Mouse (Mus musculus): Measurements from ENCODE around the gene Atg9a. TPM values are rescaled to one million over a fixed set of nuclear protein-coding genes. Genes with fewer than 3 reads are reported as not detected.

Gene Atg9a
- polyA plus RNA-seq, 1 experiment, result 529 TPM

- no peak overlapping the region for H3K27ac ChIP-seq (ENCODE audit: control insufficient read depth, insufficient read depth, low read depth, low read length)
- H3K4me1 ChIP-seq (ENCODE audit: control insufficient read depth, insufficient read depth, low read length), result peaks cover 4% of the 10 kb centered on the region; the same call in 1 of the 2 replicates
- H3K4me3 ChIP-seq (ENCODE audit: control insufficient read depth, low read depth, low read length), result no peak overlapping the region
- H3K27me3 ChIP-seq (ENCODE audit: control insufficient read depth, insufficient read depth, low read length), result no peaks in the 10 kb centered on the region
- TF ChIP-seq POLR2A (IDR thresholded peaks at IDR 0.05; ENCODE audit: control insufficient read depth, low read depth, low read length), result no peak
- no peak for TF ChIP-seq CTCF (IDR thresholded peaks at IDR 0.05; ENCODE audit: control insufficient read depth, insufficient read depth, insufficient replicate concordance, low read depth, low read length)
- peaks cover 3% of the 10 kb centered on the region for H3K36me3 ChIP-seq (ENCODE audit: control insufficient read depth, insufficient read depth, low read length)
These were observed 6.5 kb downstream of the Atg9a start for GRCm38 (mm10) chr1:75185495-75185894.

DNA sequence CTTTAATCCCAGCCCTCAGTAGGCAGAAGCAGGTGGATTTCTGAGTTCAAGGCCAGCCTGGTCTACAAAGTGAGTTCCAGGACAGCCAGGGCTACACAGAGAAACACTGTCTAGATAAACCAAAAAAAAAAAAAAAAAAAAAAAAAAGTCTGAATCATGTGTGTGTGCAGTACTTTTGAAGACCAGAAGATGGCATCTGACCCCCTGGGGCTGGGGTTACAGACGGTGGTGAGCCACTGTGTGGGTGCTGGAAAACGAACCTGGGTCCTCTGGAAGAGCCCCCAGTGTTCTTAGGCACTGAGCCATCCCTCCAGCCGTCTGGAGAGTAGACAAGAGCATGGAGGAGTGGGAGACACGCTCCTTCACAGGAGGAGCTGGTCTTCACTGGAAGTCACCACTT, 9.8 kb downstream of the Atg9a start:
- no peak overlapping the region for H3K4me3 ChIP-seq (ENCODE audit: control insufficient read depth, low read depth, low read length)
- peaks cover under 1% of the 10 kb centered on the region; the same call in 1 of the 2 replicates for H3K36me3 ChIP-seq (ENCODE audit: control insufficient read depth, insufficient read depth, low read length)
- peaks cover 11% of the 10 kb centered on the region for H3K4me1 ChIP-seq (ENCODE audit: control insufficient read depth, insufficient read depth, low read length)
- no peaks in the 10 kb centered on the region for H3K27me3 ChIP-seq (ENCODE audit: control insufficient read depth, insufficient read depth, low read length)
- H3K27ac ChIP-seq (ENCODE audit: control insufficient read depth, insufficient read depth, low read depth, low read length), result no peak overlapping the region
- TF ChIP-seq POLR2A (IDR thresholded peaks at IDR 0.05; ENCODE audit: control insufficient read depth, low read depth, low read length) (no peak), CTCF (IDR thresholded peaks at IDR 0.05; ENCODE audit: control insufficient read depth, insufficient read depth, insufficient replicate concordance, low read depth, low read length) (0 out of 2 replicates have a peak, but pooled peaks have one; percentile 9)

- no peaks in the 10 kb centered on the region; the same call in 1 of the 2 replicates for H3K36me3 ChIP-seq (ENCODE audit: control insufficient read depth, insufficient read depth, low read length)
- peaks cover 11% of the 10 kb centered on the region for H3K4me1 ChIP-seq (ENCODE audit: control insufficient read depth, insufficient read depth, low read length)
- H3K27me3 ChIP-seq (ENCODE audit: control insufficient read depth, insufficient read depth, low read length), result no peaks in the 10 kb centered on the region
- no peak for TF ChIP-seq POLR2A (IDR thresholded peaks at IDR 0.05; ENCODE audit: control insufficient read depth, low read depth, low read length)
- TF ChIP-seq CTCF (IDR thresholded peaks at IDR 0.05; ENCODE audit: control insufficient read depth, insufficient read depth, insufficient replicate concordance, low read depth, low read length), result no peak
- H3K4me3 ChIP-seq (ENCODE audit: control insufficient read depth, low read depth, low read length), result no peak overlapping the region
- no peak overlapping the region for H3K27ac ChIP-seq (ENCODE audit: control insufficient read depth, insufficient read depth, low read depth, low read length)
These were observed 10.6 kb downstream of the Atg9a start for GRCm38 (mm10) chr1:75181377-75181870.

- Histone ChIP-seq H3K4me3 (ENCODE audit: control insufficient read depth, low read depth, low read length) (no peak overlapping the region), H3K27me3 (ENCODE audit: control insufficient read depth, insufficient read depth, low read length) (no peaks in the 10 kb centered on the region), H3K27ac (ENCODE audit: control insufficient read depth, insufficient read depth, low read depth, low read length) (no peak overlapping the region), H3K4me1 (ENCODE audit: control insufficient read depth, insufficient read depth, low read length) (peaks cover 11% of the 10 kb centered on the region), H3K36me3 (ENCODE audit: control insufficient read depth, insufficient read depth, low read length) (no peaks in the 10 kb centered on the region; the same call in 1 of the 2 replicates)
- no peak for TF ChIP-seq CTCF (IDR thresholded peaks at IDR 0.05; ENCODE audit: control insufficient read depth, insufficient read depth, insufficient replicate concordance, low read depth, low read length)
- TF ChIP-seq POLR2A (IDR thresholded peaks at IDR 0.05; ENCODE audit: control insufficient read depth, low read depth, low read length), result no peak
These were observed 11.3 kb downstream of the Atg9a start for GRCm38 (mm10) chr1:75180741-75181140.

DNA sequence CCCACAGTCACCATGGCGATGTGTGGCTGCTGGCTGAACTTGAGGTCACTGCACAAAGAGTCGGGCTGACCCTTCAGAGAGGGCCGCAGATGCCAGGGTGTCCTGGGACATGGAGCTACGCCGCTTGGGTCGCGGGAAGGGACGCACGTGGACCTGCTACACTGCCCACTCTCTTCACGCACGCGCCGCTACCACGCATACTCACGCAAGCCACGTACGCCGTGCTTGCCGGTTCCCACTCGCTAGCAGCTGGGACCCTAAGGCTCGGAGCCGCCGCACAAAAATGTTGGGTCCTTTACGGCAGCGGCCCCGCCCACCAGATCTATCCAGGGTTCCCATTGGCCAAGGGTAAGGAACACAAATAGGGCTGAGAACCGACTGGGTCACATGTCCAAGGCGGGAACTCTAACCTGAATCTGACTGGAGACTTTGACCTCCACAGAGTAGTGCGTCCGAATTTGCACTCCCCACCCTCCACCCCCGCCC, 11.8 kb downstream of the Atg9a start, which contains the start of gene Abcb6:
Gene Abcb6 (minus strand): TSS at position 288 of the 486 bp plus-strand sequence.
- TF ChIP-seq POLR2A (IDR thresholded peaks at IDR 0.05; ENCODE audit: control insufficient read depth, low read depth, low read length) (peak; percentile 70; the same call in 1 of the 2 replicates), CTCF (IDR thresholded peaks at IDR 0.05; ENCODE audit: control insufficient read depth, insufficient read depth, insufficient replicate concordance, low read depth, low read length) (no peak)
- Histone ChIP-seq H3K27ac (ENCODE audit: control insufficient read depth, insufficient read depth, low read depth, low read length) (peak within 1 kb of the TSS; percentile 39), H3K4me1 (ENCODE audit: control insufficient read depth, insufficient read depth, low read length) (peaks cover 11% of the 10 kb centered on the region), H3K27me3 (ENCODE audit: control insufficient read depth, insufficient read depth, low read length) (no peaks in the 10 kb centered on the region), H3K36me3 (ENCODE audit: control insufficient read depth, insufficient read depth, low read length) (no peaks in the 10 kb centered on the region), H3K4me3 (ENCODE audit: control insufficient read depth, low read depth, low read length) (peak within 1 kb of the TSS; percentile 77)

GRCm38 (mm10) chr1:75179334-75180104, 12.5 kb downstream of the Atg9a start:
- no peaks in the 10 kb centered on the region for H3K27me3 ChIP-seq (ENCODE audit: control insufficient read depth, insufficient read depth, low read length)
- peak overlapping the region; percentile 39 for H3K27ac ChIP-seq (ENCODE audit: control insufficient read depth, insufficient read depth, low read depth, low read length)
- no peak for TF ChIP-seq POLR2A (IDR thresholded peaks at IDR 0.05; ENCODE audit: control insufficient read depth, low read depth, low read length)
- peaks cover 11% of the 10 kb centered on the region for H3K4me1 ChIP-seq (ENCODE audit: control insufficient read depth, insufficient read depth, low read length)
- no peaks in the 10 kb centered on the region for H3K36me3 ChIP-seq (ENCODE audit: control insufficient read depth, insufficient read depth, low read length)
- H3K4me3 ChIP-seq (ENCODE audit: control insufficient read depth, low read depth, low read length), result peak overlapping the region; percentile 77
